Mouse (Mus musculus) kidney, adult 2 months (tissue): Measurements from ENCODE around the gene Ppp1r35. TPM values are rescaled to one million over a fixed set of nuclear protein-coding genes. Genes with fewer than 3 reads are reported as not detected.

Experiments used
- DNase-seq: peaks from one replicate; pipeline ENCODE4 v3.0.0; 2021
- H3K27ac ChIP-seq: fragments of 200-500 bp; 2 replicates; pipeline ENCODE4 v1.5.1; 2012; ENCODE audit warnings: low read depth, low read length, control low read depth, inconsistent platforms; ENCODE audit not compliant: insufficient read depth
- H3K27me3 ChIP-seq: fragments of 200-500 bp; replicated peaks from 2 replicates; pipeline ENCODE4 v1.6.1; 2012; ENCODE audit warnings: mild to moderate bottlenecking, moderate library complexity, low read length, inconsistent platforms; ENCODE audit not compliant: control insufficient read depth, insufficient read depth
- H3K36me3 ChIP-seq: fragments of 200-500 bp; 2 replicates; pipeline ENCODE4 v1.6.1; 2012; ENCODE audit warnings: mild to moderate bottlenecking, moderate library complexity, low read length, inconsistent platforms; ENCODE audit not compliant: control insufficient read depth, insufficient read depth
- H3K4me1 ChIP-seq: fragments of 200-500 bp; 2 replicates; pipeline ENCODE4 v1.6.1; 2011; ENCODE audit warnings: low read length; ENCODE audit not compliant: control insufficient read depth, insufficient read depth
- H3K4me3 ChIP-seq: fragments of 200-500 bp; 2 replicates; pipeline ENCODE4 v1.5.1; 2011; ENCODE audit warnings: mild to moderate bottlenecking, low read depth, low read length, control low read depth; ENCODE audit not compliant: insufficient read depth
- CTCF ChIP-seq: fragments of 200-500 bp; conservative IDR thresholded peaks from 2 replicates; pipeline ENCODE4 v1.5.1; 2011; ENCODE audit warnings: low read depth, mild to moderate bottlenecking, control low read depth, low read length, moderate library complexity, mixed read lengths; ENCODE audit not compliant: insufficient read depth, insufficient read length
- POLR2A ChIP-seq: fragments of 200-500 bp; IDR thresholded peaks from one replicate; pipeline ENCODE4 v1.6.1; 2011; ENCODE audit warnings: low read depth, low read length, control low read depth
- WGBS: fragments of 180-500 bp; shearing (Covaris S2); methylation state at CpG from one replicate; pipeline ENCODE4 v1.1.7; 2018; 5-methylcytosine and 5-hydroxymethylcytosine counted together
- polyA plus RNA-seq: library from polyadenylated mRNA; depleted of rRNA; stranded (reverse); fragments of >200 nt; gene quantifications from 2 replicates; pipeline ENCODE4 v1.2.3, GENCODE M21; 2012

Ppp1r35 gene
- polyA plus RNA-seq, 1 experiment = 30.6 TPM

GRCm38 (mm10) chr5:137741023-137741931 is 37.4 kb upstream of the Ppp1r35 start, which contains the start of gene Nyap1:
Gene Nyap1 (minus strand): TSS chr5:137741607.
- peak; percentile 93 for DNase-seq
- Histone ChIP-seq H3K27me3 (no peaks in the 10 kb centered on the region), H3K27ac (peak within 1 kb of the TSS; percentile 64), H3K4me3 (peak within 1 kb of the TSS; percentile 71), H3K4me1 (0 out of 2 replicates have a peak, but pooled peaks cover 3% of the 10 kb centered on the region), H3K36me3 (no peaks in the 10 kb centered on the region)
- peak; percentile 32 for TF ChIP-seq POLR2A
- peak; percentile 36 for TF ChIP-seq CTCF
- WGBS = 1% methylated on average over 66 of the region's 71 CpGs

GRCm38 (mm10) chr5:137742048-137742447 is 36.6 kb upstream of the Ppp1r35 start:
- Histone ChIP-seq H3K27ac (no peak overlapping the region), H3K36me3 (no peaks in the 10 kb centered on the region), H3K4me3 (no peak overlapping the region), H3K27me3 (no peaks in the 10 kb centered on the region), H3K4me1 (0 out of 2 replicates have a peak, but pooled peaks cover 3% of the 10 kb centered on the region)
- 52% methylated on average over 10 of the region's 10 CpGs for WGBS
- TF ChIP-seq CTCF = no peak
- TF ChIP-seq POLR2A = no peak
- DNase-seq = no peak

GRCm38 (mm10) chr5:137742836-137743235 is 35.8 kb upstream of the Ppp1r35 start:
- Histone ChIP-seq H3K4me1 (0 out of 2 replicates have a peak, but pooled peaks cover 3% of the 10 kb centered on the region), H3K36me3 (no peaks in the 10 kb centered on the region), H3K27ac (no peak overlapping the region), H3K27me3 (no peaks in the 10 kb centered on the region), H3K4me3 (no peak overlapping the region)
- 95% methylated on average over 6 of the region's 6 CpGs for WGBS
- no peak for DNase-seq
- TF ChIP-seq POLR2A (no peak), CTCF (no peak)

GRCm38 (mm10) chr5:137744197-137744596 is 34.5 kb upstream of the Ppp1r35 start:
- H3K4me1 ChIP-seq = 0 out of 2 replicates have a peak, but pooled peaks cover 6% of the 10 kb centered on the region
- TF ChIP-seq POLR2A (no peak), CTCF (no peak)
- 91% methylated on average over 7 of the region's 7 CpGs for WGBS

GRCm38 (mm10) chr5:137745214-137746171 is 33.2 kb upstream of the Ppp1r35 start, which contains the start of gene Tsc22d4:
Gene Tsc22d4 (plus strand): TSS chr5:137745730.
- Histone ChIP-seq H3K4me3 (peak within 1 kb of the TSS; percentile 71), H3K27ac (peak within 1 kb of the TSS; percentile 78)
- 3% methylated on average over 28 of the region's 28 CpGs for WGBS

More at GRCm38 (mm10) chr5:137744197-137744596, 34.5 kb upstream of the Ppp1r35 start:
- no peak overlapping the region for H3K4me3 ChIP-seq
- no peaks in the 10 kb centered on the region for H3K27me3 ChIP-seq
- no peaks in the 10 kb centered on the region for H3K36me3 ChIP-seq
- H3K27ac ChIP-seq = no peak overlapping the region
- DNase-seq = no peak

GRCm38 (mm10) chr5:137746282-137746850 is 32.3 kb upstream of the Ppp1r35 start:
- peak; percentile 73 for DNase-seq

More at GRCm38 (mm10) chr5:137745214-137746171, 33.2 kb upstream of the Ppp1r35 start, which contains the start of gene Tsc22d4:
- Histone ChIP-seq H3K4me1 (0 out of 2 replicates have a peak, but pooled peaks cover 6% of the 10 kb centered on the region), H3K27me3 (no peaks in the 10 kb centered on the region), H3K36me3 (no peaks in the 10 kb centered on the region)
- DNase-seq = peak; percentile 96
- TF ChIP-seq POLR2A (peak; percentile 92), CTCF (no peak)

More at GRCm38 (mm10) chr5:137746282-137746850, 32.3 kb upstream of the Ppp1r35 start:
- peak overlapping the region; percentile 71 for H3K4me3 ChIP-seq
- WGBS = under 1% methylated on average over 19 of the region's 20 CpGs
- peak overlapping the region; percentile 78 for H3K27ac ChIP-seq
- no peaks in the 10 kb centered on the region for H3K36me3 ChIP-seq
- TF ChIP-seq CTCF (no peak), POLR2A (no peak)
- H3K4me1 ChIP-seq = 0 out of 2 replicates have a peak, but pooled peaks cover 6% of the 10 kb centered on the region
- H3K27me3 ChIP-seq = no peaks in the 10 kb centered on the region
